Mouse (Mus musculus): Measurements from ENCODE around the gene Ivns1abp.

DNA sequence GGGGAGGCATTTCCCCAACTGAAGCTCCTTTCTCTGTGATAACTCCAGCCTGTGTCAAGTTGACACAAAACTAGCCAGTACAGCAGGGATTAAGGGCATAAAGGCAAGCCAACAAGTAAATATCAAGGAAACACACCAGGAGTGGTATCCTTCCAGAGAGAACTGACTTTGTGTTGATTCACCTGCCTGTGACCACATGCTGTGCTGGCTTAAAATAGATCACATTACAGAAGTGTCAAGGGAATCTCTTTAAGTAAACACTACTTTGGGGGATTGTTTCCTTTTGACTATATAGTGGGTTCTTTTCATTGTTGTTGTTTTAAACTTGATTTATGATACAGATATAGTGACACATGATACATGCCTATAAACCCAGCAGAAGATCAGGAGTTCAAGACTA lies 41.0 kb upstream of the Ivns1abp start:
- TF ChIP-seq POLR2A (IDR thresholded peaks at IDR 0.05; ENCODE audit: insufficient read depth, low read length) (no peak), CTCF (IDR thresholded peaks at IDR 0.05; ENCODE audit: low read depth, low read length) (no peak)
